Mouse (Mus musculus) testis, postnatal 10 days (tissue): ENCODE results near the gene Serpina3f.

Experiments used
- DNase-seq: peaks from one replicate; pipeline ENCODE4 v3.0.0; 2021; ENCODE audit warnings: low spot score

Serpina3f gene

GRCm38 (mm10) chr12:104248231-104248630 lies 33.9 kb downstream of the Serpina3f start:
- DNase-seq = no peak

- DNase-seq = no peak
Measured at GRCm38 (mm10) chr12:104261041-104261440, 46.7 kb downstream of the Serpina3f start.

DNA sequence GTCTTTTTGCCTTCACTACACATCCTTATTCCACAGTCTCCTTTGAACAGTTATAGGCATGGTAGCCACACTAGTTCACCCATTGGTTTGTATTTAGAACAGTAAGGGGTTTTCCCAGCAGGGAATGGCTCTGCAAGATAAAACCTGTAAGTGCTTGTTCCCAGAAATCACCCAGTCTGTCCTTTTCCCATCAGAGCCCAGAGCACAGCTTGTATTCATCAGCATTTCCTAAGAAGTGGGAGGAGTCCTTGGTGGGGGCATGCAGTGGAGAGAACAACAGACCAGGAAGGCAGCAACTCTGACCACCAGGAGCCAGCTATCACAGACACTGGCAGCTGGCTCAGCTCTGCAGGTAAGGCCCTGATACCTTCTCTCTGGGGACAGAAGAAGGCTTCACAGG lies 48.5 kb downstream of the Serpina3f start, which contains the start of gene Serpina3i:
TSS of gene Serpina3i (plus strand) at position 260 of the 400 bp plus-strand sequence.
- no peak for DNase-seq

- no peak for DNase-seq
Measured at GRCm38 (mm10) chr12:104266374-104266773, 52.0 kb downstream of the Serpina3f start.
